Mouse (Mus musculus) v-Abl transformed pro-B cells (cell line): Measurements from ENCODE around the gene Fam160a1.

Experiments used
- in situ Hi-C, 2 experiments: fragments of 400-800 bp; cut with MboI; formaldehyde crosslinking; loops; one replicate each; pipeline ENCODE4 v1.15.1; 2025; ENCODE audit not compliant: unreplicated experiment in 2 of 2

Gene Fam160a1

GRCm38 (mm10) chr3:85829047-85829446 is 12.0 kb upstream of the Fam160a1 start:
- in situ Hi-C loops: no loop called here

- in situ Hi-C loops: no loop called here
Observed at GRCm38 (mm10) chr3:85827815-85828214, 10.7 kb upstream of the Fam160a1 start.

- in situ Hi-C loops: no loop called here
Observed at GRCm38 (mm10) chr3:85827283-85827682, 10.2 kb upstream of the Fam160a1 start.

GRCm38 (mm10) chr3:85820839-85821548 is 3.9 kb upstream of the Fam160a1 start:
- in situ Hi-C loops: no loop called here

GRCm38 (mm10) chr3:85819319-85819718 is 2.2 kb upstream of the Fam160a1 start:
- in situ Hi-C loops: no loop called here

GRCm38 (mm10) chr3:85814241-85814640 is 2.9 kb downstream of the Fam160a1 start:
- in situ Hi-C loops: no loop called here

- in situ Hi-C loops: no loop called here
Observed at GRCm38 (mm10) chr3:85813101-85814014, 3.7 kb downstream of the Fam160a1 start.

GRCm38 (mm10) chr3:85812010-85812409 is 5.1 kb downstream of the Fam160a1 start:
- in situ Hi-C loops: no loop called here

GRCm38 (mm10) chr3:85793166-85793565 is 23.9 kb downstream of the Fam160a1 start:
- in situ Hi-C loops: no loop called here

GRCm38 (mm10) chr3:85789748-85790147 is 27.3 kb downstream of the Fam160a1 start:
- in situ Hi-C loops: no loop called here

GRCm38 (mm10) chr3:85786501-85786900 is 30.6 kb downstream of the Fam160a1 start:
- in situ Hi-C loops: no loop called here

GRCm38 (mm10) chr3:85780906-85781305 is 36.2 kb downstream of the Fam160a1 start:
- in situ Hi-C loops: no loop called here

GRCm38 (mm10) chr3:85780332-85780731 is 36.8 kb downstream of the Fam160a1 start:
- in situ Hi-C loops: no loop called here

GRCm38 (mm10) chr3:85777841-85778240 is 39.2 kb downstream of the Fam160a1 start:
- in situ Hi-C loops: no loop called here

GRCm38 (mm10) chr3:85777356-85777755 is 39.7 kb downstream of the Fam160a1 start:
- in situ Hi-C loops: no loop called here

- in situ Hi-C loops: no loop called here
Observed at GRCm38 (mm10) chr3:85776707-85777106, 40.4 kb downstream of the Fam160a1 start.

GRCm38 (mm10) chr3:85776126-85776525 is 41.0 kb downstream of the Fam160a1 start:
- in situ Hi-C loops: no loop called here

- in situ Hi-C loops: no loop called here
Observed at GRCm38 (mm10) chr3:85773886-85774285, 43.2 kb downstream of the Fam160a1 start.

GRCm38 (mm10) chr3:85773425-85773824 is 43.7 kb downstream of the Fam160a1 start:
- in situ Hi-C loops: no loop called here

GRCm38 (mm10) chr3:85764937-85765337 is 52.2 kb downstream of the Fam160a1 start:
- in situ Hi-C loops: no loop called here

- in situ Hi-C loops: no loop called here
Observed at GRCm38 (mm10) chr3:85764008-85764834, 52.9 kb downstream of the Fam160a1 start.
